Mouse (Mus musculus) CD4-positive, CD25-positive, alpha-beta regulatory T cell, adult 2 months (primary cell): Measurements from ENCODE around the gene Olfr860.
"Not testable (repeated sequence)": the region's sequence is repeated elsewhere in the genome, so short reads cannot be mapped to it uniquely, and the experiment has no call there.

ENCODE experiments used
- DNase-seq: peaks from one replicate; pipeline ENCODE4 v3.0.0-alpha.2; 2012; ENCODE audit warnings: low read depth, low spot score

The Olfr860 gene

GRCm38 (mm10) chr9:19849647-19850046 lies at the start of gene Olfr860:
TSS of gene Olfr860 (minus strand) at chr9:19849747.
- no peak for DNase-seq

- no peak for DNase-seq
Observed at GRCm38 (mm10) chr9:19887904-19888303, 38.4 kb upstream of the Olfr860 start, which contains the start of gene Olfr862. TSS of gene Olfr862 (minus strand) at chr9:19888004.

DNA sequence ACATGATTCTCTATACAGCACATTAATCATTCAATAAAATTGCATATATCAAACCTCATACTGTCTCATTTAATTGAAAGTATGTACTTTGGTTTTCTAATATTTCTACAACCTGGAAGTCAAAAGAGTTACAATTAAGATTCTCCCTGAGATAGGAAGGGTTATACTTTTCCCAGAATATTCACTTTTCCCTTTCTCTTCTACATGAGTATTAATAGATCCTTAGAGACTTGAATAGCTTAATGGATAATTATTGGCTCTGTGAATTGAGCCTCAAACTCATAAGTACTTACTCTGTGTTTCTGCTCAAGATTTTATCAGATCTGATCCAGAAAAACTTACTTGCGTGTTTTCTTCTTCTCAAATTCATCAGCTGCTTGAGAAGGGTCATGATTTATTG lies 44.9 kb downstream of the Olfr860 start, which contains the start of gene Olfr859:
TSS of gene Olfr859 (plus strand) at position 301 of the 400 bp plus-strand sequence.
- DNase-seq = not testable (repeated sequence)

GRCm38 (mm10) chr9:19803000-19803399 lies 46.5 kb downstream of the Olfr860 start:
- no peak for DNase-seq
